Mouse (Mus musculus) kidney, adult 18-20 months (tissue): ENCODE measurements around the gene Gm21876.
"Not testable (repeated sequence)": the region's sequence is repeated elsewhere in the genome, so short reads cannot be mapped to it uniquely, and the experiment has no call there.

Source experiments
- DNase-seq: peaks from one replicate; pipeline ENCODE4 v3.0.0; 2021

Gm21876 gene

DNA sequence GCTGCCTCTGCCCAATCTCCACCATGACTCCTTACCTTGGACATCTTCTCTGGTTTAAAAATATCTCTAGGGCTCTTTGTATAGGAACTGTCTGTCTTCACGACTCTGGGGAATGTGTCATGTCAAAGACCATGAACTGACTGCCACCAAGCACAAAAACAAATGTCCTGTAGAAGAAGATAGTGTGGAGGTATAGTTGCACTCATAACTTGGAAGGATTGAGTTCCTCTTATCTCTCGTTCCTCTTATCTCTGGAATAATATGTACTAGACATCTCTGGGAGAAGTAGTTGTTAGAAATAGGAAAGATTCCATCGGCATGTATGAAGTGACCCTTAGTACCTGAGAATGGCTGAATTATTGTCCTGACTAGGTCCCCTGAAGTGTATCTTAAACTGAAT lies at the start of gene Gm21876:
Gene Gm21876, minus strand, starts transcription at position 101 of the 400 bp plus-strand sequence.
- no peak for DNase-seq

- DNase-seq: no peak
These were observed 45.0 kb upstream of the Gm21876 start for GRCm38 (mm10) chrX:21220422-21220821.

GRCm38 (mm10) chrX:21146675-21147074 lies 28.8 kb downstream of the Gm21876 start:
- DNase-seq: not testable (repeated sequence)
